Mouse (Mus musculus) spleen, postnatal 36 days (tissue): ENCODE measurements around the gene Topbp1.
"Not testable (repeated sequence)": the region's sequence is repeated elsewhere in the genome, so short reads cannot be mapped to it uniquely, and the experiment has no call there.

Experiments used
- DNase-seq, 2 experiments: peaks; one replicate each; pipeline ENCODE4 v3.0.0; 2022; ENCODE audit warnings: low spot score in 2 of 2, mixed read lengths in 1 of 2

The Topbp1 gene

DNA sequence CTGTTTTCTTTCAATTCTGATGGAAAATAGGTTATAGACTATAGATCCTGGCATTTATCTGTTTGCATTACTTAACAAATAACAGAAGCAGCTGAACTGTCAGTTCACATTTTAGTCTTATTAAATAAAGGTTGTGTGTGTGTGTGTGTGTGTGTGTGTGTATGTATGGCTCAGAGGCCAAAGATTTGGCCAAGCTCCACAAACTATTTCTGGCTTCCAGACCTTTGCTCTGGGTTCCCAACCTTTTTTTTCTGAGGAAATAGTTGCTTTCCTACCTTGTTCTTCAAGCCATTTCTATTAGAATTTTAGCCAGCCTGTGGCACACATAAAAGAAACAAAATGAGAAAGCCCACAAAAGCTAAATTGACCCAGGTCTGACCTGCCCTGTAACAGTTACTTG is 43.8 kb downstream of the Topbp1 start:
- no peak for DNase-seq

DNA sequence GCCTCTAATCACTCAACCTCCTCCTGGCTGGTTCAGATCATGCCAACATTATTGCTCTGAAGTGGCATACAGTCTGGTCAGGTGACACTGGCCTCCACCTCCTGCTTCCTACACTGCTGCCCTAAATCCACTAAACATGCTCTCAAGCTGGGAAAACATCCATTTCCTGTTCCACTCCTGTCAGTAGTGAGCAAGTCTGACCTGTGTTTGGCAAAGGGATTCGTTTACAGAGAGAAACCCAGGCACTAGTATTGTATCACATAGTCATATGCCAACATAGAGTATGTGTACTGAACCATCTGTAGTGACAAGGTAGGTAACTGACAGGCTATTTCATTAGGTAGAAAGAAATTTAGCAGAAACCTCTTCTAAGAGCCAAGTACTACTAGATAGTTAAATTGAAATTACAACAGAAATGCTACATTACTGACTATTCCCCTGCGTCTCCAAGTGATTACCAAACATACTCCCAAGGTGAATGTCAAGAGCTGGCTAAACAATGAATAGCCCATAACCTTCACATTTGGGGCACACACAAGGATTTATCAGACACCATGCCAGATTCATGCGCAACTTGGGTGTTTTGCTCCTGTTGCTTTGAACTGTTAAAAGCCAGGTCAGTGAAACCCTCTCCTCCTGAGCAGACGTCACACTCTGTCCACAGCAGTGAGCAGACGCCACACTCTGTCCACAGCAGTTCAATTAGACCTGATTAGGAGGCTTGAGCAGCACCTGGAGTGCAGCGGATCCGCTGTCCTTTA is 48.7 kb downstream of the Topbp1 start:
- not testable (repeated sequence) for DNase-seq

GRCm38 (mm10) chr9:103357893-103358292 is 52.9 kb downstream of the Topbp1 start:
- DNase-seq: no peak

GRCm38 (mm10) chr9:103358545-103358944 is 53.5 kb downstream of the Topbp1 start:
- no peak for DNase-seq

DNA sequence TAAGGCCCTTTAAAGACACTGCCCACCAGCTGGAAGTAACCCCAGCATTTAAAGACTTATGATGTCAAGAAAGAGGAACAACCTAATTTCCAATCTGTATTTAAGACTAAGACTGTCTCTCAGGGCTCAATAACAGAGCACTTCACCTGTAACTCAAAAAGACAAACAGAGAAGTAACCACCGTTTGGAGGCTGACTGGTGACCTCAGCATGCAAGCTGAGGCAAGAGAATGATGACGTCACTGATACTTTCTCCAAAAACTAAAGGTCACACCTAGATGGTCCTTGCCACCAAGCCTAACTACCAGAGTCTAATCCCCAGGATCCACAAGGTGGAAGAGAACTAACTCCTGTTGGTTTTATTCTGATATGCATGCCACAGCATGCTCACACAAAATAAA is 55.6 kb downstream of the Topbp1 start:
- DNase-seq: no peak

GRCm38 (mm10) chr9:103363088-103363487 is 58.1 kb downstream of the Topbp1 start:
- no peak for DNase-seq

DNA sequence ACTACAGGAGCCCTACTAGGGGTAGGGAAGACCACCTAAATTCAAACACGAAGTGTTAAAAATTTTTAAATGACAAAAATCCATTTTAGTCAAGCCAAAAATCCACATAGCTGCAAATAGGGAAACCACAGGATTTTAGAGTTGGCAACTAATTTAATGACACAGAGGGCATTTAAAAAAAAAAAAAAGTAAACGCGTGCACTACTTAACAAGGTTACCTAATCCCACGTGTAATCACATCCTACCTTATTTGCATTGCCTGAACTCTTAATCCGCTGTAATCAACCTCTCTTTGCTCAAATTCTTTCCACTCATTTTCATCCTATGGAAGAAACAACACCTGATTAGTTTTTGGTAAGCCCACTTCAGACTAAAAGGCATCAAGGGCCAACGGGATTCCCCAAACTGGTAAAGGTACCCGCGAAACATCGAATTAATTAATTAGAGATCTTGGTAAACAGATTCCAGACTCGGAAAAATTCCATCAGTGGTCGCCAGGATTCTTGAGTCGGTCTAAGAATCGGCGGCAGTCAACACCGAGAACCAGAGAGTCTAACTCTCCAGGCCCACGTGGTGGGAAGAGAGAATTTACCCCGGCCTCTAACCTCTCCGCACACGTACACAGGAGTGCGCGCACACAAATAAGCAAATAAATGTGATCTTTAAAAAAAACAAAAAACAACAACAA is 58.9 kb downstream of the Topbp1 start:
- DNase-seq: no peak

DNA sequence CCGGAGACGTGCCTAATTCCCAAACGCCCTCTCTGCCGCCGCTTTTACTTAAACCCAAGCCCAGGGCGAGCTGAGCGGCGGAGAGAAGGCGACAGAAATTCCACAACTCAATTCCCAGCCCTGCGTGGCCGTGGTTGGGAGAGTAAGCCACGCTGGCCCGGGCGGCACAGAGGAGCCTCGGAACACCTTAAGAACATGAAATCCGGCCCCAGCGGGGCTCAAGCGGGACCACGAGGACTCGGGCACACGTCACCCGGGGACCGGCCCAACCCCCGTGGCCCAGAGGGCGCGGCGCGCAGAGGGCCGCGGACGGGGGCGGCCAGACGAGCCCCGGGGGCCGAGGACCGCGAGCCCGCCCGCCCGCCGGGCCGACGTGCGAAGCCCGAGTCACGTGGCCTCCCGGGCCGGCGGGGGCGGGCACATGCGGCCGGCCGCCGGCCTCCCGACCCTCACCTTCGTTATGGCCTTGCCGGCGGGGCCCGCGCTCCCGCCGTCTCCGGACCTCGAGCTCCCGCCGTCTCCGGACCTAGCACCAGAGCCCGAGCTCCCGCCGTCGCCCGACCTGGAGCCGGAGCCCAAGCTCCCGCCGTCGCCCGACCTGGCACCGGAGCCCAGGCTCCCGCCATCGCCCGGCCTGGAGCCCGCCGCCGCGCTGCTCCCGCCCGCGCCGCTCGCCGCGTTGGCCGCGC is 59.7 kb downstream of the Topbp1 start:
- peak; percentile 66 to 67 for DNase-seq

- DNase-seq: peak; percentile 100
Measured at GRCm38 (mm10) chr9:103365290-103366247, 60.6 kb downstream of the Topbp1 start, which contains the start of gene Cdv3. Gene Cdv3 (minus strand): TSS chr9:103365840.

GRCm38 (mm10) chr9:103366356-103366755 is 61.3 kb downstream of the Topbp1 start:
- no peak for DNase-seq

DNA sequence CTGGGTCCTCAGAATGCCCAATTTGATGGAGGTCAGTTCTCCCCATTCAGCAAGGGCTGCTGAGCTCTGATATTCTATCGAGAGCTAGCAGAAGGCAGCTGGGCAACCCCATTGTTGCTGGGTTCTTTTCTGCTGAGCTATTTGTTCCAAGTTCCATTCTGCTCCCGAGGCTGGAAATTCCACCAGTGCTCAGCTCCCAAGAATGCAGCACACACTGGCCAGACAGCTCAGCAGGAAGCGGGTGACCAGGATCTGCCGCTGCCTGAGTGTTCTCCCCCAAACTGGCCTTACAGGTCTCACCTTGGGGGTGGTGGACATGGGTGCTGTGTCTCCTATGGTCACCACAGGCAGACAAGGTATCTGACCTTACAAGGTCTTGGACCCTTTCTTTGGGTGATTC is 64.9 kb downstream of the Topbp1 start:
- DNase-seq: no peak

- DNase-seq: no peak
Measured at GRCm38 (mm10) chr9:103372271-103373010, 67.4 kb downstream of the Topbp1 start.

GRCm38 (mm10) chr9:103376346-103377320 is 71.6 kb downstream of the Topbp1 start:
- DNase-seq: no peak

DNA sequence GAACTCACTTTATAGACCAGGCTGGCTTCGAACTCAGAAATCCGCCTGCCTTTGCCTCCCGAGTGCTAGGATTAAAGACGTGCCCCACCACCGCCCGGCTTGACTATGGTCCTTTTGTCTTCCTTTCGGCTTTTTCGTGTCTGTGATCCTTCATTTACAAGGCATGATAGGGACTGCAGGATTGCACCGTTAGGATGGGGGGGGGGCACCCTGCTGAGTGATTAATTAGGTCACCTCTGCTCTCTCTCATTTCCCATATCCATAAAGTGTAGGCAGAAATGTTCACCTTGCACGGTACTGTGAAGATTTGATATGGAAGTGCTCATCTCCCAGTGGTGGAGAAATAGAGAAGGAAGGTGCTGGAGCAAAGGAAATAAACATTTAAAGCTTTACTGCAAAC is 73.7 kb downstream of the Topbp1 start:
- DNase-seq: no peak

GRCm38 (mm10) chr9:103379199-103379598 is 74.2 kb downstream of the Topbp1 start:
- DNase-seq: no peak

DNA sequence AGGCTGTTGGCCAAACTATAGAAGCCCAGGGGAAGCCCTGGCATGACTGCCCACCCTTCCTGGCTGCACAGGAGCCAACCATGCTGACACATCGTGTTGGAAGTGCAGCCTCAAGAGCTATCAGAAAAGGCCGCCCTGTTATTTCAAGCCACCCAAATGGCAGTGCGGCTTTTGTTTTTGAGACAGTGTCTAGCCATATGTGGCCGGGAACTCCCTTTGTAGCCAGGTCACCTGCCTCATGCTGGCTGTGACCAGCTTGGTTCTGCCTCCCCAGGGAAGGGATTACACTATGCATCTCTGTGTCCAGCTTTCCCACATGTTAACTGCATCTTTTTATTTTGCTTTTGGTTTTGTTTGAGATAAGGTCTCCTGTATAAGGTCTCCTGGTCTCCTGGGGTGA is 75.6 kb downstream of the Topbp1 start:
- no peak for DNase-seq

GRCm38 (mm10) chr9:103382989-103383388 is 78.0 kb downstream of the Topbp1 start:
- no peak for DNase-seq

GRCm38 (mm10) chr9:103383576-103383975 is 78.6 kb downstream of the Topbp1 start:
- no peak for DNase-seq

- no peak for DNase-seq
Measured at GRCm38 (mm10) chr9:103384141-103384796, 79.3 kb downstream of the Topbp1 start.
